Mouse (Mus musculus) frontal cortex, postnatal 14 days (tissue): ENCODE data around the gene Rpusd2.
A peak's percentile ranks its signal among the peaks of the same experiment; 100 is the strongest.
"Not testable (repeated sequence)": the region's sequence is repeated elsewhere in the genome, so short reads cannot be mapped to it uniquely, and the experiment has no call there.

Experiments used
- DNase-seq, 2 experiments: peaks; one replicate each; pipeline ENCODE4 v3.0.0; 2022; ENCODE audit warnings: low spot score in 2 of 2

Rpusd2 gene

GRCm38 (mm10) chr2:119034656-119035396 is at the start of gene Rpusd2:
Rpusd2 (plus strand) TSS chr2:119034790.
- peak; percentile 82 to 91 for DNase-seq

- DNase-seq, result peak in 1 of 2 experiments; percentile 27
Measured at GRCm38 (mm10) chr2:118995490-118995889, 39.1 kb upstream of the Rpusd2 start.

- DNase-seq, result peak in 1 of 2 experiments; percentile 11
Measured at GRCm38 (mm10) chr2:118995919-118996797, 38.4 kb upstream of the Rpusd2 start.

GRCm38 (mm10) chr2:118996798-118997105 is 37.8 kb upstream of the Rpusd2 start:
- no peak for DNase-seq

GRCm38 (mm10) chr2:118998115-118998866 is 36.3 kb upstream of the Rpusd2 start:
- no peak for DNase-seq

GRCm38 (mm10) chr2:118999025-118999639 is 35.5 kb upstream of the Rpusd2 start:
- DNase-seq, result no peak

GRCm38 (mm10) chr2:119006886-119007285 is 27.7 kb upstream of the Rpusd2 start:
- DNase-seq, result no peak

GRCm38 (mm10) chr2:119009376-119009775 is 25.2 kb upstream of the Rpusd2 start:
- DNase-seq, result no peak

GRCm38 (mm10) chr2:119014989-119015388 is 19.6 kb upstream of the Rpusd2 start:
- no peak for DNase-seq

- DNase-seq, result no peak
Measured at GRCm38 (mm10) chr2:119015604-119016180, 18.9 kb upstream of the Rpusd2 start.

- not testable (repeated sequence) for DNase-seq
Measured at GRCm38 (mm10) chr2:119016312-119016711, 18.3 kb upstream of the Rpusd2 start.

- DNase-seq, result no peak
Measured at GRCm38 (mm10) chr2:119017647-119018046, 16.9 kb upstream of the Rpusd2 start.

GRCm38 (mm10) chr2:119018391-119019122 is 16.0 kb upstream of the Rpusd2 start:
- no peak for DNase-seq

- DNase-seq, result no peak
Measured at GRCm38 (mm10) chr2:119019131-119019530, 15.5 kb upstream of the Rpusd2 start.

GRCm38 (mm10) chr2:119019538-119019937 is 15.1 kb upstream of the Rpusd2 start:
- no peak for DNase-seq

- no peak for DNase-seq
Measured at GRCm38 (mm10) chr2:119023154-119023660, 11.4 kb upstream of the Rpusd2 start.

- DNase-seq, result no peak
Measured at GRCm38 (mm10) chr2:119024536-119025238, 9.9 kb upstream of the Rpusd2 start.

GRCm38 (mm10) chr2:119025239-119025616 is 9.4 kb upstream of the Rpusd2 start:
- DNase-seq, result no peak

- no peak for DNase-seq
Measured at GRCm38 (mm10) chr2:119026951-119027350, 7.6 kb upstream of the Rpusd2 start.
